Mouse (Mus musculus) ES-E14 (cell line): ENCODE measurements around the gene Tmprss9. TPM values are rescaled to one million over a fixed set of nuclear protein-coding genes. Genes with fewer than 3 reads are reported as not detected.
A peak's percentile ranks its signal among the peaks of the same experiment; 100 is the strongest.

Experiments
- DNase-seq: peaks from one replicate; pipeline ENCODE4 v3.0.0-alpha.2; 2013; ENCODE audit warnings: low read depth, low spot score
- H3K27ac ChIP-seq: 2 replicates; pipeline ENCODE4 v1.5.1; 2012; ENCODE audit warnings: low read depth, mild to moderate bottlenecking, low read length, moderate library complexity, mixed read lengths; ENCODE audit not compliant: poor library complexity, insufficient read depth, severe bottlenecking
- H3K36me3 ChIP-seq: 2 replicates; pipeline ENCODE4 v1.6.1; 2012; ENCODE audit warnings: mild to moderate bottlenecking, low read length, moderate library complexity, mixed read lengths; ENCODE audit not compliant: control insufficient read depth, poor library complexity, insufficient read depth, severe bottlenecking
- H3K4me1 ChIP-seq, 2 experiments: fragments of 150-350 bp in 1 of 2; sonication (generic) in 1 of 2; 2 replicates each; pipeline ENCODE4 v1.6.1; 2012; ENCODE audit warnings: low read length in 2 of 2, mild to moderate bottlenecking in 1 of 2, mixed read lengths in 1 of 2; ENCODE audit not compliant: control insufficient read depth in 2 of 2, insufficient read depth in 2 of 2, poor library complexity in 1 of 2
- H3K4me3 ChIP-seq, 2 experiments: fragments of 150-350 bp in 1 of 2; sonication (generic) in 1 of 2; 2 replicates each; pipeline ENCODE4 v1.5.1; 2012; ENCODE audit warnings: low read length in 2 of 2, low read depth in 1 of 2, mild to moderate bottlenecking in 1 of 2, mixed read lengths in 1 of 2; ENCODE audit not compliant: insufficient read depth in 1 of 2, poor library complexity in 1 of 2, severe bottlenecking in 1 of 2
- H3K9ac ChIP-seq: 2 replicates; pipeline ENCODE4 v1.6.1; 2012; ENCODE audit warnings: low read depth, mild to moderate bottlenecking, low read length, mixed read lengths; ENCODE audit not compliant: poor library complexity, insufficient read depth, severe bottlenecking
- H3K9me3 ChIP-seq: fragments of 150-350 bp; sonication (generic); 2 replicates; pipeline ENCODE4 v1.6.1; 2012; ENCODE audit warnings: low read depth, mild to moderate bottlenecking, low read length; ENCODE audit not compliant: control insufficient read depth, insufficient read depth
- CHD2 ChIP-seq: IDR thresholded peaks from 2 replicates; pipeline ENCODE4 v1.6.1; 2014; ENCODE audit warnings: mild to moderate bottlenecking, low read depth, low read length, inconsistent platforms
- HCFC1 ChIP-seq: IDR thresholded peaks from 2 replicates; pipeline ENCODE4 v1.6.1; 2012; ENCODE audit warnings: low read length, inconsistent platforms, borderline replicate concordance; ENCODE audit not compliant: insufficient read depth
- MAFK ChIP-seq: IDR thresholded peaks from 2 replicates; pipeline ENCODE4 v1.6.1; 2014; ENCODE audit warnings: mild to moderate bottlenecking, low read depth, low read length, inconsistent platforms; ENCODE audit not compliant: insufficient read depth
- ZC3H11A ChIP-seq: IDR thresholded peaks from 2 replicates; pipeline ENCODE4 v1.6.1; 2012; ENCODE audit warnings: low read depth, mild to moderate bottlenecking, inconsistent platforms, low read length, borderline replicate concordance
- ZNF384 ChIP-seq: IDR thresholded peaks from 2 replicates; pipeline ENCODE4 v1.6.1; 2012; ENCODE audit warnings: low read depth, low read length, inconsistent platforms
- in situ Hi-C, 2 experiments: fragments of 600-800 bp; cut with MboI; formaldehyde crosslinking; loops; one replicate each; pipeline ENCODE4 v1.15.1; 2025; ENCODE audit warnings: low sequenced_read_pairs in 2 of 2, inconsistent platforms in 1 of 2; ENCODE audit not compliant: unreplicated experiment in 2 of 2
- total RNA-seq: library from RNA; depleted of rRNA; stranded (reverse); fragments of 300-350 nt; gene quantifications from 2 replicates; pipeline ENCODE4 v1.2.3, GENCODE M21; 2012

The Tmprss9 gene
- total RNA-seq, 1 experiment: not detected

DNA sequence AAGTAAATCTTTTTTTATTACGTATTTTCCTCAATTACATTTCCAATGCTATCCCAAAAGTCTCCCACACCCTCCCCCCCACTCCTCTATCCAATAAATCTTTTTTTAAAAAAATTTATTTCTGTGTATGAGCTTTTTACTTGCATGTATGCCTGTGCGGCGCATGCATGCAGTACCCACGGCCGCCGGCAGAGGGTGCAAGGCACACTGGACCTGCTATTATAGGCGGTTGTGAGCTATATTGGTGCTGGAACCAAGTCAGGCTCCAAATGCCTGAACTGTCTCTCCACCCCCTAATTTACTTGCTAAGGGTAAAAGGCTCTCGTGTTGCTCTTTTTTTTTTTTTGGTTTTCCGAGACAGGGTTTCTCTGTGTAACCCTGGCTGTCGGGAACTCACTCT, 9.7 kb downstream of the Tmprss9 start:
- Histone ChIP-seq H3K4me1 (peaks cover 0 to 8% of the 10 kb centered on the region in 2 experiments; a peak in 2 of 4 replicates), H3K9ac (no peak overlapping the region), H3K9me3 (no peaks in the 10 kb centered on the region), H3K4me3 (no peak overlapping the region), H3K36me3 (no peaks in the 10 kb centered on the region), H3K27ac (no peak overlapping the region)
- in situ Hi-C loops: no loop called here
- DNase-seq: peak; percentile 65
- no peak for TF ChIP-seq HCFC1

DNA sequence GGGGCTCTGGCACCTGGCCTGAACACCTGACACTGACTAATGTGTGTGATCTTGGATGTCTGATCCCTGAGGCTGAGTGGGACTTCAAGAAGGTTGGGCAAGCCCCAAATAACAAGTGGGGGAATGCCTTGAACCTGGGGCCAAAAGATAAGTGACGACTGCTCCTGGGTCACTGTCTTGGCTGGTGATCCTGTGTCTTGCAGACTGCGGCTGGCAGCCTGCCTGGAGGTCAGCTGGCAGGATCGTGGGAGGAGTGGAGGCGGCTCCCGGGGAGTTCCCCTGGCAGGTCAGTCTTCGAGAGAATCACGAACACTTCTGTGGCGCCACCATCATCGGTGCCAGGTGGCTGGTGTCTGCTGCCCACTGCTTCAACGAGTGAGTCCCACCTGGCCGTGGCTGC, 15.5 kb downstream of the Tmprss9 start:
- Histone ChIP-seq H3K9ac (no peak overlapping the region), H3K36me3 (no peaks in the 10 kb centered on the region), H3K4me1 (peaks cover 0 to 4% of the 10 kb centered on the region in 2 experiments; a peak in 1 of 4 replicates), H3K4me3 (no peak overlapping the region), H3K27ac (no peak overlapping the region), H3K9me3 (no peaks in the 10 kb centered on the region)
- in situ Hi-C loops: loop anchor here in 1 of 2 experiments (5.0 kb wide), 1 partner anchor 110 kb away; no protein-coding TSS in a partner anchor
- TF ChIP-seq MAFK (no peak), HCFC1 (no peak), ZNF384 (no peak), ZC3H11A (no peak), CHD2 (no peak)
- DNase-seq: no peak

DNA sequence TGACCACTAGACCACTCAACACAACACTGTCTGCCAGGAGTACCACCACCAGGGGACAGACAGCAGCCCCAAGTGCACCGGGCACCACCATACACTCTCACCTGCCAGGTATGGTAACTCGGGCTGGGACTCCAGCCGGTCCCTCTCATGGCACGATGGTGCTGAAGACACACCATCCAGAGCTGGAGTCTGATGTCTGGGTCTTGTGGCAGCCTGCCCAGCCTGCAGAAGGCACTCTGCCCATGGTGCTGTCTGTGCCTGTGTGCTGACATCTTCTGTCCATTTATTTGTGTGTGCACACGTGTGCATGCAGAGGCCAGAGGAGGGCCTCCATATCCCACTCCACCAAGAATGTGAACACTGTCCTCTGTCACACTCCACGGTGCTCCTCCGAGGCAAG, 23.5 kb downstream of the Tmprss9 start:
- no peak for DNase-seq
- Histone ChIP-seq H3K9ac (no peak overlapping the region), H3K4me3 (no peak overlapping the region), H3K27ac (no peak overlapping the region), H3K36me3 (peaks cover 14% of the 10 kb centered on the region), H3K4me1 (peaks cover 0 to 14% of the 10 kb centered on the region in 2 experiments; a peak in 1 of 4 replicates), H3K9me3 (no peaks in the 10 kb centered on the region)
- TF ChIP-seq MAFK: no peak
- TF ChIP-seq ZC3H11A: no peak
- no peak for TF ChIP-seq ZNF384
- TF ChIP-seq CHD2: no peak
- TF ChIP-seq HCFC1: no peak
- in situ Hi-C loops: no loop called here

GRCm38 (mm10) chr10:80895697-80896096, 24.0 kb downstream of the Tmprss9 start:
- DNase-seq: no peak
- Histone ChIP-seq H3K4me3 (no peak overlapping the region), H3K4me1 (peaks cover 0 to 14% of the 10 kb centered on the region in 2 experiments; a peak in 1 of 4 replicates), H3K36me3 (peaks cover 14% of the 10 kb centered on the region), H3K27ac (no peak overlapping the region), H3K9me3 (no peaks in the 10 kb centered on the region), H3K9ac (no peak overlapping the region)
- TF ChIP-seq ZC3H11A: no peak
- TF ChIP-seq CHD2: no peak
- TF ChIP-seq ZNF384: no peak
- TF ChIP-seq HCFC1: no peak
- no peak for TF ChIP-seq MAFK
- in situ Hi-C loops: no loop called here
